ENCODE assay signal across 20 mouse cellular contexts in the genomic region with DNA sequence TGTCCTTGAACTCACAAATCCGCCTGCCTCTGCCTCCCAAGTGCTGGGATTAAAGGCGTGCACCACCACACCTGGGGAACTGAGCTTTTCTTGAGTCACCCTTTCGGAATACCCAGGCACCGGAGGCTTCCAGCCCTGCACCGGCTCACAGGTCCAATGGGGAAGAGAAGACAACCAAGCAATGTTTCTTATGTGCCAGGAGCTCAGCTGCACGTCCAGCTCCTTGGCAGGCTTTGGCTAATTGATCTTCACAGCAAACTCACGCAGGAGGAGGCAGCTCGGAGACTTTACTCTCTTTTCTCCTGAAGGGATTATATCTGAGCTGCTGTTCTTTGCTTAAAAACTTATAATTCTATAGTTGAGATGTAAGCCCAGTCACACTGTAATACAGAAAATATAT.
DNase-seq lines count a peak whose midpoint lies in the region; ATAC-seq and TF ChIP-seq lines count a peak whose summit lies in the region.
"Had no signal": no experiment of that assay in that cellular context is flagged by ENCODE, and none has a peak within 500 bp of the region (broad histone marks: within the 10 kb centered on the region; RNA-seq: fewer than 3 reads in every experiment).

No protein-coding gene starts in this region.

- no peaks in the 10 kb centered on the region for H3K9me3 ChIP-seq in hindbrain, postnatal 0 days (ENCODE audit: low read length)
- H3K9me3 ChIP-seq in hindbrain, embryonic 14.5 days (ENCODE audit: control insufficient read depth, low read length) = no peaks in the 10 kb centered on the region
- H3K9me3 ChIP-seq in midbrain, postnatal 0 days (ENCODE audit: low read length) = no peaks in the 10 kb centered on the region
- no peaks in the 10 kb centered on the region for H3K9me3 ChIP-seq in midbrain, embryonic 14.5 days (ENCODE audit: control insufficient read depth, low read length)
- H3K9me3 ChIP-seq: forebrain, embryonic 10.5 days; forebrain, embryonic 13.5 days; hindbrain, embryonic 10.5 days; hindbrain, embryonic 13.5 days had no signal

- no peaks in the 10 kb centered on the region for H3K4me1 ChIP-seq in hindbrain, postnatal 0 days (ENCODE audit: insufficient read depth, low read length)
- H3K4me1 ChIP-seq in hindbrain, embryonic 14.5 days (replicated peaks; ENCODE audit: control insufficient read depth, insufficient read depth, low read length) = no peaks in the 10 kb centered on the region
- H3K4me1 ChIP-seq in midbrain, postnatal 0 days (ENCODE audit: insufficient read depth, low read length) = no peaks in the 10 kb centered on the region
- no peaks in the 10 kb centered on the region for H3K4me1 ChIP-seq in midbrain, embryonic 14.5 days (ENCODE audit: control insufficient read depth, insufficient read depth, low read length)
- H3K4me1 ChIP-seq: hindbrain, embryonic 10.5 days had no signal

- no peaks in the 10 kb centered on the region for H3K36me3 ChIP-seq in hindbrain, postnatal 0 days (ENCODE audit: insufficient read depth, low read length)
- H3K36me3 ChIP-seq in hindbrain, embryonic 14.5 days (replicated peaks; ENCODE audit: control insufficient read depth, insufficient read depth) = no peaks in the 10 kb centered on the region
- H3K36me3 ChIP-seq in midbrain, postnatal 0 days (ENCODE audit: insufficient read depth, low read length) = no peaks in the 10 kb centered on the region
- no peaks in the 10 kb centered on the region for H3K36me3 ChIP-seq in midbrain, embryonic 14.5 days (ENCODE audit: control insufficient read depth, insufficient read depth, low read length)
- H3K36me3 ChIP-seq: forebrain, embryonic 10.5 days; hindbrain, embryonic 10.5 days; hindbrain, embryonic 13.5 days had no signal

- no peak overlapping the region for H3K9ac ChIP-seq in hindbrain, postnatal 0 days (replicated peaks; ENCODE audit: low read length)
- no peak overlapping the region for H3K9ac ChIP-seq in hindbrain, embryonic 14.5 days
- H3K9ac ChIP-seq in midbrain, postnatal 0 days (replicated peaks; ENCODE audit: low read length, poor library complexity, severe bottlenecking) = no peak overlapping the region
- no peak overlapping the region for H3K9ac ChIP-seq in midbrain, embryonic 14.5 days (replicated peaks; ENCODE audit: low read length)
- H3K9ac ChIP-seq: forebrain, embryonic 13.5 days; hindbrain, embryonic 13.5 days had no signal

- no peak for TF ChIP-seq CTCF in hindbrain, postnatal 0 days (IDR thresholded peaks at IDR 0.05; ENCODE audit: low read depth)
- no peak for TF ChIP-seq CTCF in midbrain, postnatal 0 days (IDR thresholded peaks at IDR 0.05)

- no peak overlapping the region for H3K4me2 ChIP-seq in hindbrain, postnatal 0 days (ENCODE audit: low read depth, low read length)
- H3K4me2 ChIP-seq in hindbrain, embryonic 14.5 days (replicated peaks) = no peak overlapping the region
- no peak overlapping the region for H3K4me2 ChIP-seq in midbrain, postnatal 0 days (ENCODE audit: low read depth, low read length, poor library complexity, severe bottlenecking)
- H3K4me2 ChIP-seq in midbrain, embryonic 14.5 days (ENCODE audit: low read length) = no peak overlapping the region
- H3K4me2 ChIP-seq: forebrain, embryonic 13.5 days; heart, embryonic 11.5 days; hindbrain, embryonic 13.5 days had no signal

- H3K27ac ChIP-seq in hindbrain, postnatal 0 days = no peak overlapping the region
- no peak overlapping the region for H3K27ac ChIP-seq in hindbrain, embryonic 14.5 days
- no peak overlapping the region for H3K27ac ChIP-seq in midbrain, postnatal 0 days (ENCODE audit: low read depth, low read length)
- no peak overlapping the region for H3K27ac ChIP-seq in midbrain, embryonic 14.5 days (replicated peaks; ENCODE audit: low read depth, low read length)
- H3K27ac ChIP-seq: forebrain, embryonic 10.5 days; forebrain, embryonic 13.5 days; hindbrain, embryonic 10.5 days; hindbrain, embryonic 13.5 days had no signal

- no peak overlapping the region for H3K4me3 ChIP-seq in hindbrain, postnatal 0 days (ENCODE audit: low read length)
- H3K4me3 ChIP-seq in hindbrain, embryonic 14.5 days (replicated peaks; ENCODE audit: low read length) = no peak overlapping the region
- H3K4me3 ChIP-seq in midbrain, postnatal 0 days (ENCODE audit: low read depth, low read length) = no peak overlapping the region
- no peak overlapping the region for H3K4me3 ChIP-seq in midbrain, embryonic 14.5 days (replicated peaks; ENCODE audit: low read depth, low read length)
- H3K4me3 ChIP-seq: forebrain, embryonic 10.5 days; forebrain, embryonic 13.5 days; hindbrain, embryonic 10.5 days; hindbrain, embryonic 13.5 days had no signal

- ATAC-seq in hindbrain, postnatal 0 days = no peak
- no peak for ATAC-seq in hindbrain, embryonic 14.5 days (ENCODE audit: low FRiP score)
- no peak for ATAC-seq in midbrain, postnatal 0 days (ENCODE audit: low FRiP score)
- no peak for ATAC-seq in midbrain, embryonic 14.5 days (ENCODE audit: low FRiP score, low TSS enrichment)
- ATAC-seq: activated CD4-positive, CD25-positive, alpha-beta regulatory T cell, adult 4 months; forebrain, embryonic 13.5 days; forebrain, embryonic 16.5 days; intestine, postnatal 0 days had no signal

- peak; percentile 36 for DNase-seq in cerebellum, adult 11-12 months
- DNase-seq in cerebellum, adult 11 months = no peak
- peak; percentile 42 to 48 for DNase-seq in cerebellum, postnatal 25 days
- DNase-seq in cerebellum, adult 8-10 months = no peak
- peak; percentile 56 for DNase-seq in hindbrain, postnatal 0 days (ENCODE audit: low spot score)
- DNase-seq in hindbrain, embryonic 14.5 days (ENCODE audit: low spot score) = no peak
- DNase-seq in midbrain, postnatal 0 days (ENCODE audit: low spot score) = peak; percentile 48
- DNase-seq in midbrain, embryonic 14.5 days = no peak
- DNase-seq: adrenal gland, adult 8-10 months; adrenal gland, postnatal 25 days; gastrocnemius, postnatal 10 days; gastrocnemius, postnatal 36 days had no signal

- no peaks in the 10 kb centered on the region for H3K27me3 ChIP-seq in hindbrain, postnatal 0 days (ENCODE audit: insufficient read depth, low read length)
- H3K27me3 ChIP-seq in hindbrain, embryonic 14.5 days (ENCODE audit: control insufficient read depth, insufficient read depth, low read length) = no peaks in the 10 kb centered on the region
- no peaks in the 10 kb centered on the region for H3K27me3 ChIP-seq in midbrain, postnatal 0 days (ENCODE audit: insufficient read depth, low read length)
- no peaks in the 10 kb centered on the region for H3K27me3 ChIP-seq in midbrain, embryonic 14.5 days (ENCODE audit: control insufficient read depth, insufficient read depth, low read length)
- H3K27me3 ChIP-seq: forebrain, embryonic 13.5 days had no signal

- 48% methylated on average over 8 of the region's 8 CpGs for whole genome bisulfite sequencing in hindbrain, postnatal 0 days
- WGBS in hindbrain, embryonic 14.5 days = 78% methylated on average over 8 of the region's 8 CpGs
- 69% methylated on average over 8 of the region's 8 CpGs for WGBS in midbrain, postnatal 0 days
- 85% methylated on average over 8 of the region's 8 CpGs for WGBS in midbrain, embryonic 14.5 days

Comparison
In these comparisons a context has a peak if more than half of its experiments do, and no peak if none do; other contexts are left out.
1. DNase-seq: peak in cerebellum, adult 11-12 months (single experiment), cerebellum, postnatal 25 days (2 of 2), hindbrain, postnatal 0 days (single experiment) and midbrain, postnatal 0 days (single experiment); none in cerebellum, adult 11 months (single experiment), cerebellum, adult 8-10 months (single experiment), hindbrain, embryonic 14.5 days (single experiment) and midbrain, embryonic 14.5 days (single experiment).